Mouse (Mus musculus) 416B (cell line): Measurements from ENCODE around the gene Ets2.
"Not testable (repeated sequence)": the region's sequence is repeated elsewhere in the genome, so short reads cannot be mapped to it uniquely, and the experiment has no call there.

Experiments
- DNase-seq: peaks from one replicate; pipeline ENCODE4 v3.0.0; 2011; ENCODE audit warnings: low read depth

Gene Ets2

DNA sequence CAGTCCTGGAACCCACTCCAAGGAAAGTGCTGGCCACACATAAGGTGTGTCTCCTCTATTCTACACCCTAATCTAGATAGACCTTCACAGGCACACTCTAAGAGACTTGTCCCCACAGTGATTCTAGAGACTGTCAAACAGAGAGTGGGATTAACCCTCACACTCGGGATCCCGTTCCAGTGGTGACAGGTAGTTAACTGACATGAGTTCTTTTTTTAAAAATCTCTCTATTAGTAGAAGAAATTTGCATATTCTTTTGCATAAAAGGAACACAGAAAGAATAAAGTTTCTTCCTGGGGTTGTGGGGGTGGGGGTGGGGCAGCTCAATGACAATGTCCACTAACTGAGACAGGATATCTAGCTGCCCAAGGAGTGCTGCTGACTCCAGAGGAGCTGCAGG, 32.9 kb downstream of the Ets2 start:
- no peak for DNase-seq

DNA sequence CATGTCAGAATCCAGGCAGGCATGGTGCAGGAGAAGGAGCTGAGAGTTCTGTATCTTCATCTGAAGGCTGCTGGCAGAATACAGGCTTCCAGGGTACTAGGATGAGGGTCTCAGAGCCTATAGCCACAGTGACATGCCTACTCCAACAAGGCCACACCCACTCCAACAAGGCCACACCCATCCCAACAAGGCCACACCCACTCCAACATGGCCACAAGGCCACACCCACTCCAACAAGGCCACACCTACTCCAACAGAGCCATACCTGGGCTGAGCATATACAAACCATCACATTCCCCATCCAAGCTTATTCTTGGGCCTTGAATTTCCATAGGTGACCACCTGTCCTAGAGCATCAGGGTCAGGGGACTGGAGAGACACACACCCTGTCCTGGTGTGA, 34.2 kb downstream of the Ets2 start:
- no peak for DNase-seq

DNA sequence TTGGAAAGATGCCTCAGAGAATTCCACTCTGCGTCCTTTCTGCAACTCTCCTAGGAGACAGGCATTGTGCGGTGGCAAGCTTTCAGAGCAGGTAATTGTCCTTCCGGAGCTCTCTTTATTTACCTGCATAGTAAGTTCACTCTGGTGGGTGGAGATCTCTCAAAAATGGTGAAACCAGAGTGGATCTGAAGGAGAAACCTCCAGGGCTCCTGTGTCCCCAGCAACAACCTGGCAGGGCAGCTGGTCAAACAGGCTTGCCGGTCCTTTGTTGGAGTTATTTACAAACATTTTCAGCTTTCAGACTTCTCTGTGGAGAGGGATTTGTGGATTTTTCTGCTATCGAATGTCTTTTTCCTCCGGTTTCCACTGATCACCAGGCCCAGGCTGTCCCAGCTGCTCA, 34.6 kb downstream of the Ets2 start:
- DNase-seq, result no peak

- DNase-seq, result no peak
Observed at GRCm38 (mm10) chr16:95739522-95739921, 37.6 kb downstream of the Ets2 start.

GRCm38 (mm10) chr16:95741358-95741757, 39.5 kb downstream of the Ets2 start:
- DNase-seq, result no peak

- no peak for DNase-seq
Observed at GRCm38 (mm10) chr16:95741915-95742739, 40.3 kb downstream of the Ets2 start.

- DNase-seq, result no peak
Observed at GRCm38 (mm10) chr16:95742740-95743030, 40.8 kb downstream of the Ets2 start.

GRCm38 (mm10) chr16:95743104-95743503, 41.2 kb downstream of the Ets2 start:
- DNase-seq, result no peak

- DNase-seq, result no peak
Observed at GRCm38 (mm10) chr16:95744771-95745170, 42.9 kb downstream of the Ets2 start.

GRCm38 (mm10) chr16:95745685-95746084, 43.8 kb downstream of the Ets2 start:
- no peak for DNase-seq

- peak; percentile 45 for DNase-seq
Observed at GRCm38 (mm10) chr16:95746565-95746964, 44.7 kb downstream of the Ets2 start.

GRCm38 (mm10) chr16:95749291-95750103, 47.6 kb downstream of the Ets2 start:
- peak; percentile 19 for DNase-seq

DNA sequence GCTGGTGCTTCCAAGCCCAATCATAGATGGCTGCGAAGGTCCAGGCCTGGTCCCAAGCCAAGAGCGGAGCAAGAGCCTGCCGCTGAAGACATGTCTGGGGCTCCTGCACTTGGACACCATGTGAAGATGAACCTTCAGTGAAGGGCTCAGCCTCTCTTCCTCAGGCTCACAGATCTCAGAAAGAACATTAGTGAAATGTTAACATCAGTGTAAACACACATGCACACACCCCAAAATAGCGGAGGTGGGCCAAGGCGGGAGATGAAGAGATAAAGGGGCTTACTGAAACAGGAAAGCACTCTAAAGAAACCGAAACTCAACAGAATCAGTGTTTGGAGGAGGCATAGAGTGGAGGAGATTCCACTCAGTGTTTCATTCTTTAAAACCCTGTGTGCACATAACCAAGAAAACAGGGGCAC, 48.3 kb downstream of the Ets2 start:
- DNase-seq, result peak; percentile 11

DNA sequence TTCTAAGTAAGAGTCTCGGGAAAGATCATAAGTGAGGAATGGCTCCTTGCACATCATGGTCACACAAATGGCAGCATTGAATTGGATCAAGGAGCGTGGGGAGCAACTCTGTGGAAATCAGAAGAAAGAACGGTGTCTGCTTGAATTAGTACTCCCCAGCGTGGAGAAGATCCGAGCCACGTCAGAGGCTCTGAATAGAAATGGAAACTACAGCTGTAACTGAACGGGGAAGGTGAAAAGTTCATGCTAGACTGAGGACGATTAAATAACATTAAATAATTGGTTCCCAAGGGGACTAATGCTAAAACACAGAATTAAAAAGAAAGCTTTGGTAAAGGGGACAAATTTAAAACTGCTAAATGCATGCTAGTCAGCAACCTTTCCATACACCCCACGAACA, 50.6 kb downstream of the Ets2 start:
- DNase-seq, result no peak

DNA sequence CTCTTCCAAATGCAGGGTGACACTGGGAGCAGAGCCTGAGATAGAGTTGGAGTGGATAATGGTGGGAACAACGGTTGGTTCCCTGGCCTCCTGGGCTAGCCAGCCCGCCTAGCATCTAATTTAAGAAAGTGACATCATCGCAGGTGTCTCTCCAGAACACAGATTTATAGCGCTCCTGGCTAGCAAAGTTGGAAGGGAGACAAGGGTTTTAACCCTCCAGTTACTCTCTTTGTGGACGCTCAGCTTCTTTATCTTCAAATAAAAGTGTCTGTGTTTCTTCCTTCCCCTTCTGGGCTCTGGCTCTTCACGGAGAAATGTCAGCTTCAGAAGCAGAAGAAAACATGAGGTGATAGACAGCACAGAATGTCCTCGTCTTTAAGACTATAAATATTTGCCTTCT, 51.4 kb downstream of the Ets2 start:
- DNase-seq, result no peak

DNA sequence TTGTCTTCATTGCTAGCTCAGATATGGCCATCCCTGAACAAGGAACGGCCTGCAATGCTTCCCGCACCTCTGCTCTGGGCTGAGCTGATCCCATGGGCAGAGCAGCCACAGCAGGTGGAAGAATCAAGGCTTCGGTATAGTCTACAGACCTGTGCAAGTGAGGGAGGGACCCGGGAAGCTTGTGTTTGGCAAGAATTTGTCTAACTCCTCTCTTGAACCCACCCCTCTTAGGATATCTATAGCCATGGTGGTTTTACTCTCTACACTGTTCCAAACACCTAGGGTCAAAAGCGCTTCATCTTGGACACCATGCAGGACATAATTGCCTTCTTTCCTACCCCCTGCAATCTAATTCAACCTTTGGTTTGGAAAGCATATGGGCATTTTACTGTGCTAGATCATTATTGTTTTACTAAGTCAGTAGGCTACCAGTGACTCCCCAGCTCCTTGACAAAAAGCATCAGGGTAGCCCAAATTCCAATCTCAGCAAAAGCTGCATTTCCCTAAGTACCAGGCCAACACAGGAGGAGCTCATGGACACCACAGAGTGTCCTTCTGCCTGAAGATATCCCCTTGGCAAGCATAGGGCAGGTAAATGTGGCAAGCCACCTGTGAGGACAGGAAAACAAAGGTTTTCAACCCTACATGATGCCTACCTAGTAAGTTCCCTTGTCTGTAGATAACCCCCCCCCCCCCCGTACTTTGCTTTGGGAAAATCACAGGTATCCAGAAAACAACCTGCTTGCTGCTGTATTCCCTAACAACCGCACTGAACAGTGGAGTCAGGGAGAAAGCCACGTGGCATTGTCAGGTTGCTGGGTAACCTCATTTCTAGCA, 57.5 kb downstream of the Ets2 start:
- no peak for DNase-seq

GRCm38 (mm10) chr16:95759988-95760391, 58.1 kb downstream of the Ets2 start:
- DNase-seq, result no peak

DNA sequence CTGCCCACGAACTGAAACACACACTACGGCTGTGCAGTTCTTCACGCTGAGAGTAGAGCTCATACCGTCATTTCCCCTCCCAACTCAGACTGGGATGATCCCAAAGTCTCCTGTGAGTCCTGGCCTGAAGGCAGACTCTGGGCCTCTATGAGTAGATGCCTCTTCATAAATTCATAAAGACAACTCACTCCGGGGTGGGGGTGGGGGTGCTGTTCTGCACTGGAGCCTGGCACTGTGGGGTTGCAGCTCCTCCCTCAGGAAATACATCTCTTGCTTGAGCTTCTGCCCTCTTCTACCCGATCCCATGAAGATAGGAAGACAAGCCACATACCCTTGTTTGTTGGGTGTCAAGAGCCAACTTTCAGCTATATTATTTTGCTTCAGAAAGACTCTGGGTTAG, 59.9 kb downstream of the Ets2 start:
- no peak for DNase-seq

DNA sequence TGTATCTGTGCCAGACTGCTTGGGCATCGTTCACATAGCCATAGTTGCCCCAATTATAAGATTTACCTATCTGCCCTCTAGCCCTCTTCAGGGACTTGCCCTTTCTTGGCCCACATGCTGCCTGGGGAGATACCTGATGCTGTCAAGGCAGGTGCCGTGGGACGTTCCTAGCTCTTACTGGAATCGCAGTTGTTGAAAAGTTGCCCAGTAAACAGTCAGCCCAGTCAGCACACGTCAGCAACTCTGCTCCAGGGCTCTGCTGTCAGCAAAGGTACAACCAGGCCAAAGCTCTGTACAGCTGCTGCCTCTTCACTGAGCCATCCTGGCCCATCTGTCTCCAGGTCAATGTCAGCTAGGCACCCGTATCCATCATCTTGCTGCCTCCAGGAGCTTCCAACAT, 61.3 kb downstream of the Ets2 start:
- no peak for DNase-seq

DNA sequence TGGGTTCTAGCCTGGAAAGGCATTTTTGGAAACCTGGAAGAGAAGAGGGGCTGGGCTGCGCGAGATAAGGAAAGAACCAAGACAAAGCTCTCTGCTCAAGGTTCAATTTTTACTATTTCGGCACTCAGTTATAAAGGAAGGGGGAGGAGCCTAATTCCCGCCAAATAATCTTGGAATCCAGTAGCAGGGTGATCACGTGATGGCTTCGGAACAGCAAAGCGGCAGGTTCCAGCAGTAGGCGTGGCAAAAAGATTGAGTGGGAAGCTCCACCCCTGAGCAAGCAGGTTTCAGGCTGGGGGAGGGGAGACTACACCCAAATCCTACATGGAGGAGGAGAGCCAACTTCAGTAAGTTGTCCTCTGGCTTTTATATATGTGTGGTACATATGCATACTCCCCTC, 62.2 kb downstream of the Ets2 start:
- not testable (repeated sequence) for DNase-seq

DNA sequence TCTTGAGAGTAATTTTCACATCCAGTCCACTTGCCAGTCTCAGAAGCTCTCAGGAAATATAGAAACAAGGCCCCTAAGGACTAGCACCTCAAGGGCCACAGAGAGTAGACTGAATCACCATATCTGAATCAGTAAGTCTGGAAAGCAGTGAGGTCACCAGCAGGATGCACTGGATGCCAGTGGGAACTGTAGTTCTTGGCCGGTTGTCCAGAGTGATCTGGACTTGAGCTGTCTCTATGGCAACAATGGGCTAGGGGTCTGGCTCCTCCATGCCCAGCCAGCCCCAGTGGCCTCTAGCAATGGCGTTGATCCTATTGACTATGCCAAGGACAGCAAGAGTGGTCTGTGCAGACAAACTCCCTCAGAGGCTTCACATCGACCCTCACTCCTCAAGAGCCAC, 64.3 kb downstream of the Ets2 start:
- DNase-seq, result no peak

GRCm38 (mm10) chr16:95767246-95767645, 65.4 kb downstream of the Ets2 start:
- no peak for DNase-seq
